Mouse (Mus musculus): Measurements from ENCODE around the gene Erc2.

The Erc2 gene

GRCm38 (mm10) chr14:28273669-28274068 is 651.4 kb downstream of the Erc2 start:
- no peak for DNase-seq (ENCODE audit: extremely low read depth, insufficient read length, low spot score)

- DNase-seq (ENCODE audit: extremely low read depth, insufficient read length, low spot score) = no peak
Measured at GRCm38 (mm10) chr14:28274826-28275225, 652.6 kb downstream of the Erc2 start.

GRCm38 (mm10) chr14:28278951-28279350 is 656.7 kb downstream of the Erc2 start:
- no peak for DNase-seq (ENCODE audit: extremely low read depth, insufficient read length, low spot score)

- DNase-seq (ENCODE audit: extremely low read depth, insufficient read length, low spot score) = no peak
Measured at GRCm38 (mm10) chr14:28280376-28280775, 658.1 kb downstream of the Erc2 start.

GRCm38 (mm10) chr14:28283319-28284095 is 661.3 kb downstream of the Erc2 start:
- DNase-seq (ENCODE audit: extremely low read depth, insufficient read length, low spot score) = no peak

- DNase-seq (ENCODE audit: extremely low read depth, insufficient read length, low spot score) = no peak
Measured at GRCm38 (mm10) chr14:28286511-28286910, 664.3 kb downstream of the Erc2 start.

GRCm38 (mm10) chr14:28288196-28288595 is 666.0 kb downstream of the Erc2 start:
- DNase-seq (ENCODE audit: extremely low read depth, insufficient read length, low spot score) = no peak

- no peak for DNase-seq (ENCODE audit: extremely low read depth, insufficient read length, low spot score)
Measured at GRCm38 (mm10) chr14:28288926-28289325, 666.7 kb downstream of the Erc2 start.

GRCm38 (mm10) chr14:28293921-28294320 is 671.7 kb downstream of the Erc2 start:
- no peak for DNase-seq (ENCODE audit: extremely low read depth, insufficient read length, low spot score)

- no peak for DNase-seq (ENCODE audit: extremely low read depth, insufficient read length, low spot score)
Measured at GRCm38 (mm10) chr14:28295145-28295544, 672.9 kb downstream of the Erc2 start.

- DNase-seq (ENCODE audit: extremely low read depth, insufficient read length, low spot score) = no peak
Measured at GRCm38 (mm10) chr14:28300095-28300494, 677.9 kb downstream of the Erc2 start.

- no peak for DNase-seq (ENCODE audit: extremely low read depth, insufficient read length, low spot score)
Measured at GRCm38 (mm10) chr14:28301251-28301650, 679.0 kb downstream of the Erc2 start.

- DNase-seq (ENCODE audit: extremely low read depth, insufficient read length, low spot score) = no peak
Measured at GRCm38 (mm10) chr14:28304131-28304530, 681.9 kb downstream of the Erc2 start.

GRCm38 (mm10) chr14:28308661-28309060 is 686.4 kb downstream of the Erc2 start:
- no peak for DNase-seq (ENCODE audit: extremely low read depth, insufficient read length, low spot score)

- no peak for DNase-seq (ENCODE audit: extremely low read depth, insufficient read length, low spot score)
Measured at GRCm38 (mm10) chr14:28316851-28317250, 694.6 kb downstream of the Erc2 start.

- no peak for DNase-seq (ENCODE audit: extremely low read depth, insufficient read length, low spot score)
Measured at GRCm38 (mm10) chr14:28321916-28322534, 699.8 kb downstream of the Erc2 start.

- DNase-seq (ENCODE audit: extremely low read depth, insufficient read length, low spot score) = no peak
Measured at GRCm38 (mm10) chr14:28323243-28323642, 701.0 kb downstream of the Erc2 start.

GRCm38 (mm10) chr14:28323727-28324126 is 701.5 kb downstream of the Erc2 start:
- no peak for DNase-seq (ENCODE audit: extremely low read depth, insufficient read length, low spot score)

- no peak for DNase-seq (ENCODE audit: extremely low read depth, insufficient read length, low spot score)
Measured at GRCm38 (mm10) chr14:28326456-28326855, 704.2 kb downstream of the Erc2 start.

- no peak for DNase-seq (ENCODE audit: extremely low read depth, insufficient read length, low spot score)
Measured at GRCm38 (mm10) chr14:28328512-28328911, 706.3 kb downstream of the Erc2 start.

- no peak for DNase-seq (ENCODE audit: extremely low read depth, insufficient read length, low spot score)
Measured at GRCm38 (mm10) chr14:28331108-28331507, 708.9 kb downstream of the Erc2 start.

GRCm38 (mm10) chr14:28332351-28332953 is 710.2 kb downstream of the Erc2 start:
- DNase-seq (ENCODE audit: extremely low read depth, insufficient read length, low spot score) = no peak
